Mouse (Mus musculus): ENCODE results near the gene Sstr3.

The Sstr3 gene

DNA sequence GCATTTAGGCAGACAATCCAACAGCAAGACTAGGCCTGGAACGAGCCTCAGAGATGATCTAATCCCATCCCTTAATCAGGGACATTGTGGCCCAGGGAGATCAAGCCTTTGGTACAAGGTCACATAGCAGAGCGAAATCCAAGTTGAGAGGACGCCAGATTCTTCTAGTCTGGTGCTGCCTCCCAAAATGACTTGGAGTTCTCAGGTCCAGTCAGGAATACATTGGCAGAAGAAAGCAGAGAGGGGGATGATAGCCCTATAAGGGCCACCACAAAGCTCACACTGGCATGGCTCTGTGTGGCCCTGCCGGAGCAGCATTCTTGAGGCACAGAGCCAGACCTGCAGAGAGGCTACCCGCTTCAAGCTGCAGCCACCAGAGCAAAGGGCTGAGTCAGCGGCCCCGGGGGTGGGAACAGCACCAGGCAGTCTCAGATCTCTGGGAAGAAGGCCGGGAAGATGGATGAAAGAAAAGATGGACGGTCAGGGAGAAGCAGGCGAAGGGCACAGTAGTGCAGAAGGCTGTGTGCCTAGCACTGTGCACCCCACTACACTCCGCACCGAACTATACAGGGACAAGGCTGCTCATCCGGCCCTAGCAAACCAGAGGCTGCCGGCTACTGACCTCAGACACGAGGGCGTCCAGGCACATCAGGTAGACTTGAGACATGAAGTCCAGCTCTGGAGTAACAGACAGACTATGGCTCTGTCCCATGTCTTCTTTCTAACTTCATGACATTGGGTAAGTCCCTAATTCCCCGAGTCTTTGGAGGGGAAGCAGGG, 13.6 kb downstream of the Sstr3 start, which contains the start of gene C1qtnf6:
Gene C1qtnf6 (minus strand): TSS at position 746 of the 780 bp plus-strand sequence.
- peak; percentile 77 to 85 for DNase-seq

DNA sequence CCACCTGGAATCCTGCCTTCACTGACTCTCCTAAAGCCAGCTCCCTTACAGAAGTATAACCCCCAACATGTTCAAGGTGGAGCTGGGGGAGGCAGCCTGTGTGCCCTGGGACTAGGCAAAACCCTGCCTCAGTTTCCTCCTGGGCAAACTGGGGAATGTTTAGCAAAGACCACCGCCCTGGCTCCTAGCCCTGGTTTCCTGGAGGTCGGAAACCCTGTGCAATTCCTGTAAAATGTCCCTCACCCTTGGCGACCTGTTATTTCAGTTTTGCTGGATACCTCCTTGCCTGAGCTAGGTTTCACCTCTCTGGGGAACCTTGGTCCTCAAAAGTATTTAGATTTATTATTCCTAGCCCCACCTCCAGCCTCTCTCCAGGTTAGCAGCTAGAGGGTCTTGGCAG, 14.3 kb downstream of the Sstr3 start:
- no peak for DNase-seq

DNA sequence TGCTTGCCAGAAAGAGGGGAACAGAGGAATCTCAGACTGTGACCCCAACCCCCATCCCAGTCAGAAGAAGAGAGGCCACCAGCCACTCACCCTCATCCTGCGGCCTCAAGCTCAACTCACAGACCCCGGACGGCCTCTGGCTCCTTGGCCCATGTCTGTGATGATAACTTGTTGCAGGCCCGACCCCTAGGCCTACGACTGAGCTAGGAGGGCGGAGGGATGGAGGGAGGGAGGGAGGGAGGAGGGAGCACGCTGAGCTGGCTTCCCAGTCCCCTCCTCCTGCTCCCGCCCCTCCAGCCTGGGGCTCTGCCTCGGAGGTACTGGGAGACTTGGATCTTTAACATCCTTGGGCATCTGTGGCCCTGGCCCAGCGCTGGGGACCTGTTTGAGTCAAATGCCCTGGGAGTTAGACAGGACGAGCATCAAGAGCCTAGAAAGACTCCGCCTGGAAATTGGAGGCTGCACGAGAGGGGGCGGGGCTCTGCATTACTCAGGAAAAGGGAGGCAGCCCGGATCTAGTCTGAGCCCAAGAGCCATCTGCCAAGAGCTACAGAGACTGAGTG, 15.0 kb downstream of the Sstr3 start:
- DNase-seq: peak; percentile 62 to 78

DNA sequence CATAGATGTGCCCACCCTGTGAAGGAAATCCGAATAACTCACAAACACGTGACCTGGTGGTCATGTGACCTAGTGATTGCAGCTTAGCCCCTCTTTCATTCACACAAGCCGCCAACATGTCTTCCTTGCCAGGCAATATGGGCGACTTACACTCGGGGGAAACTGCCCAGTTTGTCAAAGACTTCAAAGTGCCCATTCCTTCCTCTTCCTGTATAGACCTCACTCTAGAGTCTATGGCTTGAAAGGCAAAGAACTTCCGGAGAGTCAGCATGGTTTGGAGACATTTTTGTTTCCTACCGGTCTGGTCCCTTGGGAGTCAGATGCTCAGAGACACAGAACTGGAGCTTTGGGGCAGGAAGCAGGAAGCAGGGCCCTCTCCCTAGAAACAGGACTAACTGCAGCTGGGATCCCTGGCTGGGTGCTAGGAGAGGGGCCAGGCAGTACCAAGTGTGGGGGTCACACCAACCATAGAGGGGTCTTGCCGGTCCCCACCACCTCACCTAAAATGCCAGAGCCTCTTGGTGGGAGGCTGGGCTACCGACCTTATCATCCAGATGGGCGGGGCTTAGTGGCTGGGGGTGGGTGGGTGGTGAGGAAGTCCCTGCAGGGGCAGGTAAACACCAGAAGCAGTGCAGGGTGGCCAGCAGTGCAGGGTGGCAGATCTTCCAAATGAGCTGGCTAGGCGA, 15.6 kb downstream of the Sstr3 start:
- peak; percentile 49 to 73 for DNase-seq

DNA sequence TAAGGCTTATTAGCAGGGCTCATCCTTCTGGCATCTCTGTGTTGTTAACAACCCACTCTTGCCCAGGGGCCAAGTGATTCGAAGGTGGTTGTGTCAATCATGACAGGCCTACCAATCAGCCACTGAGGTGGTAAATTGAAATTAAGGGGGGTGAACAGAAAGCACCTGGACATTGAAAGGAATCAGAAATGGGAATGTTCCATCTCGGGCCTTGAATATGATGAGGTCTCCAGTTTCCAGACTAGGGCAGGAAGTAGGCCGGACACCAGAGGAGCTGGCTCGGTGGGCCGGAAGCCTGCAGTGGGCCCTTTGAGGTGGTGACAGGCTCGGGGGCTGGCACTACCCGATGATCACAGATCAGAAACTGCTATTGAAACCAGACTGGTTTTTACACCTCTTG, 16.5 kb downstream of the Sstr3 start:
- DNase-seq: peak; percentile 56 to 57

DNA sequence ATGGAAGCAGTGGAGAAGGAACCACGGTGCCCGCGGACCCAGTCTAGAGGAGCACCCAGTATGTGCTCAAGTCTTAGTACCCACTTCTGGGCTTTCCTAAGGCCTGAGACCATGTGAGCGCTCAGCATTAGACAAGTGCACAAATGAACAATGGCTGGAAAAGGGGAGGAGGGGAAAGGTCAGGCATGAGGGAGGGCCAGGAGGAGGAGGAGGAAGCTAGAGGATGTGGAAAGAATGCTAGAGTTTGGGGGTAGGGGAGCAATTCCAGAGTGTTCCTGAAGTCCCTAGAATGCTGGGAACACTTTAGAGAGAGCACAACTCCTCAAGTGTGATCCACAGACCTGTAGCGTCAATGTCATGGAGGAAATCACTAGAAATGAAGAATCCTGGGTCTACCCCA, 20.3 kb downstream of the Sstr3 start:
- no peak for DNase-seq

DNA sequence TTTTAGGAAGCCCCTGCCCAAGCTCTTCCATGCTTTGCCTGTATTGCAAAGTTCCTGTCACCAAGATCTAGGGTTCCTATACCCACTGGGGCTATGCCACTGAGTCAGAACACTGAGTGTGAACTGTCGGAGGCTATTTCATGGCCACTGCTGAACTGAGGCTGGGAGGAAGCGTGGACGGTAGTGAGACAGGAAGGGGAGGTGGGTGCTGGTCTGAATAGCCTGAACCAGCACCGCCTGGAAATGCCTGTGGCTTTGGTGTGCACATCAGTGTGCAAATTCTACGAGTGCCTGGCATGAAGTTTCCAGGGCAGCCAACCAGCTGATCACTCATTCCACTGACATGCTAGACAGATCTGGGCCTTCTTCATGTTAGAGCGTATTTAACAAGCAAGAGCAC, 22.6 kb downstream of the Sstr3 start:
- DNase-seq: no peak

DNA sequence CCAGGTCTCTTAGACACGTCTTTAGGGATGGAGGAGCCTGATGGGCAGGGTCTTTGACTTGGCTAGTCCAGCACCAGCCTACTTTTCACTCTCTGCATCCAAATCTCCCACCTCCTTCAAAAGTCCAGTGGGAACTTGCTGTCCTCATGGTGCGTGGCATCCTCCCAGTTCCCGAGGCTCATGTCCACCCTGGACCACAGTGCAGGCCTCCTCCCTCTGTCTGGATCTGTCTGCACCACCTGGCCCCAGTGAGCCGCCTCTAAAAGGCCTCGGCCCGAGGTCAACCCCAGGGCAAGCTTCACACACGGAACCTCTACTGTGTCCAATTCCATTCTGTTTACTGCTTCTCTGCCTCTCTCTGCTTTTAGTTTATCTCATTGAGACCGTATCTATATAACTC, 23.2 kb downstream of the Sstr3 start:
- DNase-seq: no peak

DNA sequence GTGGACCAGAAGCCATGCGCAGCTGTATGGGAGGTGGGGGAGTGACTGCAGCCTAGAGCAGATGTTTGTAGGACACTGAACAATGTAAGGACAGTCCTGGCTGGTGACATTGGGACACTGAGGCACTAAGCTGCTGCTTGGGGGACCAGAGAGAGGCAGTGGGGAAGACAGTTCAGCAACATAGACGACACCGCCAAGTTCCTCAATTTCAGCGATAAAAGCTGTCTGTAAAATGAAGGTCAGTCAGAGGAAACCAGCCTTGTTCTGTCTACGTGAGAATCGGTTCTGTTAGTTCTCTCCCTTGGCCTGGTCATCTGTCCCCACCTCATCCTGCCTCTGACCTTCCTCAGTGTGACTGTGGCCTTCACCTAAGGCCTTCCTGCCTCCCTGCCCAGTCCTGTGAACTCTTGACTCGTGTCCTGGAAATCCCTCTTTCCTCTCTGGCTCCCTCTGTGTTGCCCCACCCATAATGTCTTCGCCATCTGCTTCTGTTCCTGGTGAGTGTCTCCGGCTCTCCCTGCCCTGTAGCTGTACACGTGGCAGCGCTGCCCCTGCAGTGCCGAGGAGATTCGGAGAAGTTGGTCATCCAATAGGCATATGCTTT, 24.3 kb downstream of the Sstr3 start:
- peak; percentile 54 to 77 for DNase-seq

DNA sequence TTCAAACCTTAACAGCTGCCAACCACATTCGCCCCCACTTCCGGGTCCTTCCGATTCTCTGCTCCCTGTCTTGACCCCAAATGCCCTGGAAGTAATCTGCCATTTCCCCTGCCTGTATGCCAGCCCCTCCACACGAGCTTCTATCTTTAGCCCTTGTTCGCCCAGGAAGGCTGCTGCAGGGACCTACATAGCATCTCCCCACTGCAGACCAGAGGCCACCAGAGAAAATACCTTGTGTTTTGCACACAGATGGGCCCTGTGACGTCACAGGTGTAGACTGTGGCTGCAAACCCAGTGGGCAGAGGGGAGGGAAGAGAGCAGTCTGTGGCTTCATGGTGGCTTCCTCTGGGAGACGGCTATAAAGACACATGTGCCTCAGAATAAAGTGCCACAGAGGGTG, 26.3 kb downstream of the Sstr3 start:
- DNase-seq: no peak

DNA sequence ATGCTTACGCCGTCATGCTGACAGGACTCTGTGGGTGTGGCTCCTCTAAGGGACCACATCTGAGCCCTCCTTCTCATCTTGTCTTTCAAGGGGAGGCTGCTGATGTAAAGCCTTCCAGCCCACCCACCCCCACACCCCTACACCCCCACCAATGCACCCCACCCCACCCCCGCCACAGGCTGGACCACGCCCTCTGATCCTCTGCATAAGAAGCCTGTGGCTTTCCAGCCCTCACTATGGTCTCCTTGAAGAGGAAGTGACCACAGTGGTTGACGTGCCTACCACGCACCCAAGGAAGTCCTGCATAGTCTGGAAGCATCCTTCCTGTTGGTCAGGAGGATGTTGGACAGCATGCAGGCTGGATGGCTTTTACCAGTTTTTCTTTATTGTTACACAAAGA, 28.7 kb downstream of the Sstr3 start:
- peak in 1 of 2 experiments; percentile 37 for DNase-seq

DNA sequence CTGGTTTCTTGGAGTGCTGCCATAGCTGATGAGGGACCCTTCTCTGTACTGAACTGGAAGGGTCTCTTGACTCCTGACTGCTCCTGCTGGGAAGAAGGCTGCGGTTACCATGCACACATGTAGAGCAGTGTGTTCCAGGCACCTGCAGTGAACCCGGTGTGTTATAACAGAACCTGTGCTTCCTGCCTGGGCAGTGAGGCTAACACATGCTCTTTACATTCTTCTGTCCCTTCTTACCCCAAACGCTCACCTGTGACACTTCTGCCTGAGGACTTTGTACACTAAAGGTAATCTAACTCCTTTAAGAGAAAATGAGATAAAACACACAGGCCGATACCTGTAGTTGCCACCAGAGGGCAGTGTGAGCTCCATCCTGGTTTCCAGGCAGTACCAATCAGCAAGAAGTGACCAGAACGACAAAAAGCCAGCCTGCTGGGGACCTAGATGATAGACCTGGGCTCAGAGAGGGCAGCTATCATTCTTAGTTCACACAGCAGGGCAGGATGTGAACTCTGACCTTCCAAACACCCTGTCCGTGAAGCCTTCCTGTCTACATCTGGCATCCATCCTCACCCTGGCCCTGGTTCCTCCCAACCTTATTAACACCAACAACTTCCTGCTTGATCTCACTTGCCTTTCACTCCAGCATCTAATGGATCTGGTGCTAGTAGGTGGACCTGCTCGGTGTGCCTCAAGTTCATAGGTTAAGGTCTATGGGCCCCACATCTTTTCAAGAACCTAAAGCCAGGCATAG, 29.9 kb downstream of the Sstr3 start:
- DNase-seq: peak; percentile 73 to 89

DNA sequence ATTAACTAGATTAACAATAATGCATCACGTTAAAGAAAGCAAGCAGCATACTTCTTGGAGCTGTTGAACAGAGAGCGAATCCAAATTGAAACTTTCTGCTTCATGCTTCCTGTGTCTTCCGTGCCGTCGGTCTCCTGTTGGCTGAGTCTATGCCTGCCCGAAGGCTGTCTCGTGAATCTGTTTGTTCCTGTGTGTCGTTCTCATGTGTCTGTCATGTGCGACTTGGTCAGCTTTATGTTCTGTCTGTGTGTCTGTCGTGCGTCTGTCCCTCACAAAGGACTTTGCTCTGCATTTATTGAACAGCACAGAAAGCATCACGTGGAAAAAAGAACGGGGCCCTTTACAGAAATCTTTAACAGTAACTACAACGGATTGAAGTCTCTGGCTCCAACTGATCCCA, 31.5 kb downstream of the Sstr3 start:
- no peak for DNase-seq

DNA sequence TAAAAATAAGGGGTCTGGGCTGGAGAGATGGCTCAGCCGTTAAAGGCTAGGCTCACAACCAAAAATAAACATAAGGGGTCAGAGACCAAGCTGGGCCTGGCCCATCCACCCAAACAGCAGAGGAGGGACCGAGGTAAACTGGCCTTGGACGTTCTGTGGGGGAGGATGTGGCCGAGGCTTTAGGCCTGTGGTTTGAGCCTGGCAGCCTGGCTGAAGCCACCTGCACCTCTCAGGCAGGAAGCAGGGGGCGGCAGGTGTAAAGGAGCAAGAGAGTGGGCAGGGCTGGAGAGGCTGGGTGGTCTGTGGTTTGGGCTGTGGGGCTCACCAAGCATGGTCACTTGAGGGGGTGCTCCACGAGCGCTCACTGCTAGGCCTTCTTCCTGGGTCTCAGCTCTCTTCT, 32.5 kb downstream of the Sstr3 start:
- no peak for DNase-seq

DNA sequence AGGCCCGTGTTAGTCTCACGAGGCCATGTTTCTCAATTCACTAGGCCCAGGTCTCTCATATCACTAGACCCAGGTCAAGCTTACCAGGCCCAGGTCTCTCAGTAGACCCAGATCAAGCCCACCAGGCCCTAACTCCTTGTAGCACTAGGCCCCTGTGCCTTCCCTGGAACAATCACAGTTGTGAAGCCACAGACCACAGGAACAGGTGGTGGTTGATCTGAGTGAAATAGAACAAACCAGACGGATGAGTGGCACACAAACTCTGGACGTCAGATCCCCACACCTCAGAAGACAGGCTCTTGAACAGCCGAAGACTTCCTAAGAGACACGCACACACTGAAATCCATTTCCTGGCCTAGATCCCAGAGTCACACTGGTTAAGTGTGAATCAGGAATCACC, 33.7 kb downstream of the Sstr3 start:
- DNase-seq: no peak

DNA sequence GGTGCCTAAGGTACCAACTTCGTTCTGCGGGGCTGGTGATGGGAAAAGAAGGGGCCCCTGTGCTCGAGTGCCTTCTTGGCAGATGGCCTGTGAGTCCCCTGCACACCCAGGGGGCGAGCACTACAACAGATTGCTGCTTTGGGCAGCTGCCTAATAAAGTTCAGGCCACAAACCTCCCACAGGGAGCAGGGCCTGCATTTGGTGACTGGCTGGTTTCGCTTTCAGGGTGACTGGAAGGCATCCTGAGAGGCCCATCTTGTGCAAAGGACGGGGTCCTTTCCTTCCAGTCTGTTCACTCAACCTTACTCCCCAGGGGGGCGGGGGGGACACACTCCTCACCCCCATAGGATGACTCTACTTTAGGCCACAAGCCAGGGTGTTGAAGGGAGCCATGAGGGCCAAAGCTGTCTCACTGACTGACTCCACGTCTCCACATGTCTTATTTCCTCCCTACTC, 34.3 kb downstream of the Sstr3 start:
- no peak for DNase-seq

DNA sequence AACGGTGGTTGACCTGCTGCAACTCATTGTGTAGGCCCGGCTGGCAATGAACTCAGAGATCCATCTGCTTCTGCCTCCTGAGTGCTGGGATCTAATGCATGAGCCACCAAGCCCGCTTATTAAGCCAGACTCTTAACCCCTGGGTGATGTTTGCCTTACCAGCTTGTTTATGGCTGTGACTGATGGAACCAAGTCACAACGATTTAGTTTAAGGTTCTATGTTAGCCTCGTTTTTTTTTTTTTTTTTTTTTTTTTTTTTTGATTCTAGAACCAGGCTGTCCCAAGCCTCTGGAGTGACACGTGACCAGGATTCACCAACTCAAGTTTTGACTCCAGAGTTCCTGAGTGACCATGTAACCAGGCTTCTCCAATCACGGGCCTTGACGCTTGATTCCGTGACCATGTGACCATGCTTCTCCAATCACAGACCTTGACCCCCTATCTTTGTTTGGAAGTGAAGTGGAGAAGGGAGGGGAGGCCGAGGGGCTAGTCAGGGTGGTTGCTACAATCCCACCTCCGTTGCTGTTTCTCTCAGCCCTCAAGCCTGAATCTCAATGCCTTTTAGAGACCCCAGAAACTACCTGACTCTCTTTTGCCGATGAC, 35.1 kb downstream of the Sstr3 start:
- DNase-seq: no peak

DNA sequence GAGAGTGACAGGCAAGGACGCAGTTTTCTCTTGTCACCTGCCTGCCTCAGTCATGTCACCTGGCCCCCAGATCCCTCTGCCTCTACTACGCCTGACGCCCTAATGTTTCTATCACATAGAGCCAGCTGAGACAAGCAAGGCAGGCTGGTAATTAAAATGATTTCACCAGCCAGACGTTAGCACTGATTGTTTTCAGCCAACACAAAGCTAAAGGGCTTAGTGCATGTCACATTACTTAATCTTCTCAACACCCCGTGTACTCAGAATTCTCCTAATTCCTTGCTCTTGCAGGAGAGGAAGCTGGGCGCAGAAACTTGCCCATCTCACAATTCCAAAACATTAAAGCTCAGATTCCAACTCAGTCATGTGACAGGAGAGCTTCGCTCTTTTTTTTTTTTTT, 36.0 kb downstream of the Sstr3 start:
- DNase-seq: no peak

DNA sequence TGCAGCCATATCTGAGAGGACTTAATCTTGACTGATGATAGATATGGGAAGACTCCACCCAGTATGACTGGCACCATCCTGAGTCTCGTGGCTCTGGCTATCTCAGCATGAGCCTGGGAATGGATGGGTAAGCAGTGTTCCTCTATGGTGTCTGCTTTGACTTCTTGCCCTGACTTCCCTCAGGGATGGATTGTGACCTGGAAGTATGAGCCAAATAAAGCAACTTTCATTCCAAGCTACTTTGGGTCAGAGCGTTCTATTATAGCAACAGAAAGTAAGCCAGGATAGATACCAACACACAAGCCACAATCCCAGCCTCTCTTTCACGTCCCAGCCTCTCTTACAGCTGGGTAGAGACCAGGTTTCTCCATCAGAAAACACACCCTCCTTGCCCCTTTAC, 38.9 kb downstream of the Sstr3 start:
- DNase-seq: no peak

DNA sequence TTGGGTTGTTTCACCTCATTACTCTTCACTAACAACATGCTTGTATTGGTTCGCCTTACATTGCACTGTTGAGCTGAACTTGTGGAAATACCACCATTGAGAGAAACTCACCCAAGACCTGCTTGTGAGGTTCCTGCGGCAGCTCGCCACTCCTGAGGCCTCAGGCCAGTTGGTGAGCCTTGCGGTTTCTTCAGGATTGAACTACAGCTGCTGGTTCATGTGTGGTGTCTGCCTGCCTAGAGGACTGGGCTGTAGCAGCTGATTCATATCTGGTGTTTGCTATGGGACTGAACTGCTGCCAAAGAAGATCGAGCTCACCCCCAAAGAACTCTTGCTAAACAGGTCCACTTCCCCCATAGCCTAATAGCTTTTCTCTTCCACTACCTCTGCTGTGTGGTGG, 39.7 kb downstream of the Sstr3 start:
- DNase-seq: no peak

DNA sequence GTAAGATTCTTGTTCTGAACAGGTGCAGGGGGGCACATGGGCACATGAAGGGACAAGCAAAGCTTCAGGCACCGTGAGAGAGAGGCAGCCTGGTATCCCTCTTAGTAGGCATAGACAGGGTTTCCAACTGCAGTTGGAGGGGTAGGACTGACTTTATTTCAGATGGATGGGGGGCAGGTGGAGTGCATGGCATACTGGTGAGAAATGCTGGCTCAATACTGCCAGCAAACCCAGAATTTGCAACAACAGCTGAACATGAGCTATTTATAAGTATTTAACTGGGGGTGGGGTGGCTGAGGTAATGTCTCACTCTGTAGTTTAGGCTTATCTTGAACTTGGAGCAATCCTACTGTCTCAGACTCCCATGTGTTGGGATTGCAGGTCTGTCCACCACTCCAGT, 40.5 kb downstream of the Sstr3 start:
- no peak for DNase-seq

DNA sequence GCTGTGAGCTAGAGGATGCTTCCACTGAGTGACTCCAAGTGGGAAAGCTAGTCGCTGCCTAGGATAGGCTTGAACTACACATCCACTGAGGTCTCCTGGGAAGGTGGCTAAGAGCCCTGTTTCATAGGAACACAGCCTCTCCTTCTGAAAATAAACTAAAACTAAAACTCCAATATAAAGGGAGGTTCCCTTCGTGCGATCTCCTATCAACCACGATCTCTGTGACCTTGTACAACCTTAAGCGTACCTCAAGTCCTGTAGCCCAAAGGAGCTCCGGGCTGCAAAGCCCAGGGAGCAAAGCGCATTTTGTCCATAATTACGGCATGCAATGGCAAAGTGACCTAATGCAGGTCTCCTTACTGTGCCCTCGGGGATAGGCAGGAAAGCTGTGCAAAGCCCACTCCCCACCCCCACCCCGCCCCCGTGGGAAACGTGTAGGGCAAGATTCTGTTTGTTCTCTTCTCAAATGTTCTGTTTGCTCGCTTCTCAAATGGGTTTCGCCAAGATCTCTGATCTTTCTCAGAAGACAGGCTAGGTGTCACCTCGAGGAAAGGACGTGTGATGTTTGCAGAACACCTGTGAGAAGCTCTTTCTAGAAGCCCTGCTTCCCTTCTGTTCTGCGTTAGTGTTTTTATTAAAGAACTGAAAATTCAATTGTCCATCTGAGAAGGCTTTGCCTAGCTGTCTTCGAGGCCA, 41.9 kb downstream of the Sstr3 start:
- DNase-seq: no peak

All from kidney, postnatal 36 days (tissue).